Mouse (Mus musculus) embryo, embryonic 11.5 days (tissue): ENCODE measurements around the gene Lman1l.

Experiments used
- DNase-seq: peaks from one replicate; pipeline ENCODE4 v3.0.0-alpha.2; 2012; ENCODE audit warnings: low read depth, low spot score

The Lman1l gene

DNA sequence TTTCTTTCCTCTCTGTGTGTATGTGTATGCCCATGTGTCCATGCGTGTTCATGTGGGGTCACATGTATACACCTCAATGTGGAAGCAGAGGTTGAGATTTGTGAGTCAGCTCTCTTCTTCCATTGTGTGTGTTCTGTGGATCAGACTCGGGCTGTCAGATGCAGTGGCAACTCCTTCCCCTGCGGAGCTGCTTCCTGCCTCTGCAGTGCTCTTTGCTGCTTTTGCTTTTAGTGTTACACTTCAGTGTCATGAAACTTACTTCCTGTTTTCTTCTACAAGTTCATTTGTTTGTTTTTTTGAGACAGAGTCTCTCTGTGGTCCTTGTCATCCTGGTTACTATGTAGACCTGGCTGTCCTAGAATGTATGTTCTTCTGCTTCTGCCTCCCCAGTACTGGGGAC, 35.6 kb downstream of the Lman1l start:
- DNase-seq, result no peak

DNA sequence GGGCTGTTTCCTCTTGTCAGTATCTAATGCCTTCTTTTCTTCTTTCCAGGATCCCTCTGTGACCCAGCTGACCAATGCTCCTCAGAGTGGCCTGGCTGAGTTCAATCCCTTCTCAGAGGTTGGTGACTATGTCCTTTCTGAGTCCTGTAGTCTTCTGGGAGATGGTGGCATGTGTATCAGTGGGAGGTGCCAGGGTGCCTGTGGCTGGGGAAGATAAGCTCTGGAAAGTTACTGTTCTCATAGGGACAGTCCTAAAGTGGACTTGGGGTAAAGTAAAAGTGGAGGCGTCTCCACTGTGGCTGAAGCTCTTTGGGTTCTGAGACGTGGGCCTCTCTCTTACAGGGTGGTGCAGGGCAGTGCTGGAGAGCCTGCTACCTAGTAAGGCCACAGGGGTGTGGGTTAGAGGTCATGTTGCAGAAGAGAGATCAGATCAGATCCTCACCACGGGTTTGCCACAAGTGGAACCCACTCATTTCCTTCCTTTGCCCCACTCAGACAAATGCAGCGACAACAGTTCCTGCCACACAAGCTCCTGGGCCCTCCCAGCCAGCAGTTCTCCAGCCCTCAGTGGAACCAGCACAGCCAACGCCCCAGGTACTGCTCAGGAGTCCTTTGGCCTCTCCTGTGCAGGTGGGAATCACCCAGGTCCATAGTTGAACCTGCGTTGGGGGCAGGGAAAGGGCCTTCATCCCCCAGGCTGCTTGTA, 43.3 kb downstream of the Lman1l start:
- no peak for DNase-seq

- DNase-seq, result no peak
Observed at GRCm38 (mm10) chr9:57575577-57575976, 45.0 kb downstream of the Lman1l start.

DNA sequence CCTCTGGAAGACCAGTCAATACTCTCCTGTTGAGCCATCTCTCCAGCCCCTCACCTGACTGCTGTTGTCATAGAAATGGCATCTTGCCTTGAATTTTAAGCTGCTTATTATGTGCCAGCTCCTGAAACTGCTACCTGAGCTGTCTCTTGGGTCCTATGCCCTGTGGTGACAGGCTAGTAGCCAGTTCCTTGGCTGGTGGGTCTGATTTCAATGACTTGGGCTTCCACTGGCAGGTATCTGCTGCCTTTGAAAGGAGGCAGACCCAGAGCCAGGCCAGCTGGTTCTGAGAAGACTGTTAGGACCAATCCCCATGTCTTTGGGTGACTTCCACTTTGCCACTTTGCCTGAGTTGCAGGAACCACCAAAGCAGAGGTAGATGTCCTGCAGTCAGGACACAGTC, 46.2 kb downstream of the Lman1l start:
- no peak for DNase-seq

DNA sequence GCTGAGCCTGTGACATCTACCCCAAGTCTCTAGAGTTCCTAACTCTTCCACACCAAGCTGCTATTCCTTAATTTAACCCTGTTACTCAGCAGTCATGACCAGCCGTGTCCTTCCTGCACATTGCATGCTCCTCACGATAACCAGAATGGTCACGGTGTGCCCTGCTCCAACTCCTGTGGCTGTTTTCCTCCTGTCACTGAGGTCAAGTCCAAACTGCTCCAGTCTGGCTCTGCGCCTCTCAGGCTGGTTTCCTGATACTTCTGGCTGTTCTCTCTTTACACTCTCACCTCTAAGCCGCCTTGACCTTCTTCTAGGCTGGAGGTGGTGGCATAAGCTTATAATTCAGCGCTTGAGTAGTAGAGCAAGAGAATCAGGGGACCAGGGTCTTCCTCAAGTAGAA, 52.1 kb downstream of the Lman1l start:
- DNase-seq, result no peak

- no peak for DNase-seq
Observed at GRCm38 (mm10) chr9:57566846-57567245, 53.7 kb downstream of the Lman1l start.

DNA sequence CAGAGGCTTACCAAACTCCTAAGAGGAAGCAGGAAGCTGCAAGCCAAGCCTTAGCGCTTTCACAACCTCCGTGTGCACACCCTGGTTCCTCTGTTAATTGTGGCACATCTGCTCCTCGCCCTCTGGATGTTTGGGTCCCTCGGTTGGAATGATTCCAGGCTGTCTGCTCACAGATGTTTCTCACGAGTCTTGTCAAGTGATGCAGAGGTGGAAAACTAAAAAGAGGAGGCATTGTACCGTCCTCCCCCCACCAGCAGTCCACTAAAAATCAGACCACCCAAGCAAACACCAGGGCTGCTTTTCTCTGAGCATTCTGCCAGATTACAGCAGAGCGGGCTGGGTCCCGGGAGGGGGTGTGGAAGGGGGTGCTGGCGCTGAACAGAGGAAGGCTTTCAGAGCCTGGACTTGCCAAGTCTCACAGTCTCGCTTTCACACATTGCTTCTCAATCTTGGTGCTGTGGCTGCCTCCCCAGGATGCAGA, 54.8 kb downstream of the Lman1l start:
- no peak for DNase-seq

DNA sequence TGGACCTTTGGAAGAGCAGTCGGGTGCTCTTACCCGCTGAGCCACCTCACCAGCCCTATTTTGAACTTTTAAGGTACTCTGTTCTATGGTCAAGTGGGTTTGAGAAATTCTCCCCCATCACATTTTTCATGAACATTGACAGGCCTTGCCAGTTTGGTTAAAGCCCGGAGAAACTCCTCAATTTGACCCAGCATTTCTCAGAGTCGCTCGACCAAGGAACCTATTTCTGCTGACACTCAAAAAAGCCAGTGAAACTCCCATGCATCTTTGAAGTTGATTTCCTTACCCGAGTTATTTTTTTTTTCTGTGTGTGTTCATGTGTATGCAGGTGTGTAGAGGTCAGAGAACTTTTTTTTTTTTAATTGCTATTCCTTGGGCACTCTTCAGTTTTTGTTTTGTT, 56.0 kb downstream of the Lman1l start:
- no peak for DNase-seq

DNA sequence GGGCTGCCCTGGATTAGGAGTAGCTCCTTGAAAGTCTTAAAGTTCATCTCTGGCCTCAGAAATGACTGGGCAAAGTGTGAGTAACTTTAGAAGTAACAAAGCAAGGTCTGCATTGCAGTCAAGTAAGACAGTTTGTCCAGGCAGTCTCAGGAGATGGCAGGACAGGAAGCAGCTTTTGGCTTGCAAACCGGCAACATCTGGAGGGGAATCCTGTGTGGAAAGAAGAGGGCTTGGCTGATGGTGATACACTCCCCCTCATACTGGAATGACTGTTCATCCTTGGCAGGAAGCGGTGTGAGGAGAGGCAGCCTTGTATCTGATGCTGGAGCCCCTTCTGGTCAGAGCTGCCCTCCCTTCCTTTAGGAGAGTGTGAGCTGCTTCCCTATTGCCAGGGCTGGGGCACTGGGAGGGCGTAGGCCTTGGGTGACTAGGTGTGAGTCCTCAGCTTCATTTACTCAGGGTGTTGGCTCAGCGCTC, 57.6 kb downstream of the Lman1l start:
- no peak for DNase-seq

- DNase-seq, result no peak
Observed at GRCm38 (mm10) chr9:57561711-57562099, 58.9 kb downstream of the Lman1l start.

DNA sequence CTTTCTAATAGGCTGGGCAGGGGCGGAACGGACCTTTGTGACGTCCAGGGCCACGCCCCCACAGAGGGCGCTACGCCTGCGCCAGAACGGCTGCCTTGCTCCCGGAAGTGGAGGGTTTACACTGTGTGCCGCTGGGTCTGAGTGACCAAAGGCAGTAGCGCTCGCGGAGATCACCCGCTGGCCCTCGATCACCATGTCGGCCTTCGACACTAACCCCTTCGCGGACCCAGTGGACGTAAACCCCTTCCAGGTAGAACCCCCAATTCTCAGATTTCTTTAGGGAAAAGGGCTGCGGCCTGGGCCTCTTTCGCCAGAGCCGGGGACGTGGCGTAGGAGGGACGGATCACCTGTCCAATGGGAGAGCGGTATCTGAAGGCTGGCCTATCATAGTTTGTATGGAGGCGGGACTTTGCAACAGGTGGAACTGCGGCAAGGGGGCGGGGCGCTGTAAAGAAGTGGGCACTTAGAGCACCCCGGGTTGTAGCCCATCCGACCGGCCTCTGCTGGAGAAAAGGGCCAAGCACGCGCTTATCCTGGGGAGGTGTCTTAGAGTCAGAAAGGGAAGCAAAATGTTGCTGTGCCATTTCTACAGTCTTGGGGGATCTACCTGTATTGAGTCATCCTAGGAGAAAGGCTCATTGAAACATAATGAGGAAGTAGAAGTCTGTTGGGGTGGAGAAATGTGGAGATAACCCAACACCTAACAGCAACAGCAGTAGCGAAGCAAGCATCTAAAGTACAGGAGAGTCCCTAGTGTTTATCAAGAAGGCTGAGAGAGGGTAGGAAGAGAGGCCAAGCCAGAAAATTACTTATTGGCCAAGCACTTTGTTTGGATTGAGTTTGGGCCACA, 59.5 kb downstream of the Lman1l start, which contains the start of gene Scamp2:
Gene Scamp2, plus strand, starts transcription at position 83 of the 850 bp plus-strand sequence.
- peak; percentile 89 for DNase-seq

DNA sequence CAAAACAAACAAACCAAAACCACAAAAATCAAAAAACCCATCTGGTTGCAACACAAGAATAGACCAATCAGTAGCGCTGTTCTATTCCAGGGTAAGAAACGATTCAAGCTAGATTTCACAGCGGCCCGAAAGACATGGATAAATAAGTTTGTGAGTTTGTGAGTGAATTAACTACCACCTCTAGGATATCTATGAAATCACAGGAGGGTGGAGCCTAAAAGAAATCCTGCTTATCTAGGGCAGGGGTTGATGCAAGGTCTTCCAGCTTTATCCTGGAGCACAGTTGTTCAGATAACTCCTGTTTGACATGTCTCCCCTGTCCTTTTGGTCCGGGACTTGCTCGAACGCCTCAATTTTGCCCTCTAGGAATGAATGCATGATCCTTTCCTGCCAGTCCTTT, 60.3 kb downstream of the Lman1l start:
- DNase-seq, result no peak

DNA sequence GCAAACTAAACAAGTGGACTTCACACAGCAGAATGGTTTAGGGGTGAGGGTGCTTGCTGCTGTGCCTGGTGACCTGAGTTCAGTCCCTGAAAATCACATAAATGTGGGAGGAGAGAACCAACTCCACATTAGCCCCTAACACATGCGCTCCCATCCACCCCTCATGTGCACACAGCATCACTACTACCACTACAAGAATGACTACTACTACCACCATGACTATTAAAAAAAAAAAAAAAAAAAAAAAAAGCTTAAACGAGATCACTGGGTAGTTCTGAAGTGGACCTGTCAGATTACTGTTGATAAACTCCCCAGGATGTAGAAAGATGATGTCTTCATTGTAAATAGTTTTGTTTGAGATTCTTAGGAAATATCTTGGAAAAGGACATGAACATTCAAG, 61.0 kb downstream of the Lman1l start:
- no peak for DNase-seq

- no peak for DNase-seq
Observed at GRCm38 (mm10) chr9:57558625-57559024, 61.9 kb downstream of the Lman1l start.

GRCm38 (mm10) chr9:57557215-57557614, 63.4 kb downstream of the Lman1l start:
- DNase-seq, result no peak
